Mouse (Mus musculus) heart, postnatal 0 days (tissue): ENCODE measurements around the gene Traf4. TPM values are rescaled to one million over a fixed set of nuclear protein-coding genes. Genes with fewer than 3 reads are reported as not detected.

Experiments used
- ATAC-seq: fragments of 200-750 bp; cut with Nextera tagmentation; 2 replicates; pipeline ENCODE4 v1.8.0; 2017; ENCODE audit warnings: low read depth, moderate number of reproducible peaks, moderate library complexity; ENCODE audit not compliant: insufficient read depth
- DNase-seq: peaks from one replicate; pipeline ENCODE4 v3.0.0-alpha.2; 2016; ENCODE audit warnings: low spot score
- H3K27ac ChIP-seq: fragments of 300-500 bp; sonication (generic); 2 replicates; pipeline ENCODE4 v1.5.1; 2014; ENCODE audit warnings: low read depth, mild to moderate bottlenecking
- H3K27me3 ChIP-seq: fragments of 300-500 bp; sonication (generic); 2 replicates; pipeline ENCODE4 v1.6.1; 2014; ENCODE audit warnings: low read length, mixed read lengths; ENCODE audit not compliant: control insufficient read depth, insufficient read depth
- H3K36me3 ChIP-seq: fragments of 300-500 bp; sonication (generic); replicated peaks from 2 replicates; pipeline ENCODE4 v1.6.1; 2014; ENCODE audit warnings: low read length, mixed read lengths; ENCODE audit not compliant: control insufficient read depth, insufficient read depth
- H3K4me1 ChIP-seq: fragments of 300-500 bp; sonication (generic); 2 replicates; pipeline ENCODE4 v1.6.1; 2014; ENCODE audit warnings: antibody characterized with exemption; ENCODE audit not compliant: control insufficient read depth, insufficient read depth
- H3K4me2 ChIP-seq: fragments of 300-500 bp; sonication (generic); 2 replicates; pipeline ENCODE4 v1.6.1; 2014; ENCODE audit warnings: low read depth, mild to moderate bottlenecking, low read length, moderate library complexity
- H3K4me3 ChIP-seq: fragments of 300-500 bp; sonication (generic); 2 replicates; pipeline ENCODE4 v1.5.1; 2014; ENCODE audit warnings: low read depth, low read length
- H3K9ac ChIP-seq: fragments of 300-500 bp; sonication (generic); replicated peaks from 2 replicates; pipeline ENCODE4 v1.6.1; 2014; ENCODE audit warnings: low read depth, low read length, mixed read lengths
- H3K9me3 ChIP-seq: fragments of 300-500 bp; sonication (generic); replicated peaks from 2 replicates; pipeline ENCODE4 v1.6.1; 2016; ENCODE audit warnings: low read length; ENCODE audit not compliant: control insufficient read depth
- CTCF ChIP-seq: IDR thresholded peaks from 2 replicates; pipeline ENCODE4 v1.5.1; 2016; ENCODE audit warnings: antibody characterized with exemption, control low read depth, low read depth
- EP300 ChIP-seq: IDR thresholded peaks from 2 replicates; pipeline ENCODE4 v1.6.1; 2016; ENCODE audit warnings: antibody characterized with exemption, low read depth
- WGBS: fragments of 180-500 bp; shearing (Covaris S2); extraction: QIAGEN DNeasy Blood & Tissue Kit; methylation state at CpG from one replicate; pipeline ENCODE4 v1.1.7; 2014; 5-methylcytosine and 5-hydroxymethylcytosine counted together
- polyA plus RNA-seq: library from polyadenylated mRNA; unstranded; fragments of >200 nt; fragmentation: Nextera tagmentation; extraction: Ambion mirVana; gene quantifications from 2 replicates; pipeline ENCODE4 v1.2.1, GENCODE M21; 2015
- total RNA-seq: library from RNA; depleted of rRNA; stranded (reverse); fragments of >200 nt; gene quantifications from 2 replicates; pipeline ENCODE4 v1.2.3, GENCODE M21; 2014; ENCODE audit warnings: low replicate concordance

Traf4 gene
- total and polyA plus RNA-seq, 2 experiments from 2014 or later, result 21.2 to 25.1 TPM

DNA sequence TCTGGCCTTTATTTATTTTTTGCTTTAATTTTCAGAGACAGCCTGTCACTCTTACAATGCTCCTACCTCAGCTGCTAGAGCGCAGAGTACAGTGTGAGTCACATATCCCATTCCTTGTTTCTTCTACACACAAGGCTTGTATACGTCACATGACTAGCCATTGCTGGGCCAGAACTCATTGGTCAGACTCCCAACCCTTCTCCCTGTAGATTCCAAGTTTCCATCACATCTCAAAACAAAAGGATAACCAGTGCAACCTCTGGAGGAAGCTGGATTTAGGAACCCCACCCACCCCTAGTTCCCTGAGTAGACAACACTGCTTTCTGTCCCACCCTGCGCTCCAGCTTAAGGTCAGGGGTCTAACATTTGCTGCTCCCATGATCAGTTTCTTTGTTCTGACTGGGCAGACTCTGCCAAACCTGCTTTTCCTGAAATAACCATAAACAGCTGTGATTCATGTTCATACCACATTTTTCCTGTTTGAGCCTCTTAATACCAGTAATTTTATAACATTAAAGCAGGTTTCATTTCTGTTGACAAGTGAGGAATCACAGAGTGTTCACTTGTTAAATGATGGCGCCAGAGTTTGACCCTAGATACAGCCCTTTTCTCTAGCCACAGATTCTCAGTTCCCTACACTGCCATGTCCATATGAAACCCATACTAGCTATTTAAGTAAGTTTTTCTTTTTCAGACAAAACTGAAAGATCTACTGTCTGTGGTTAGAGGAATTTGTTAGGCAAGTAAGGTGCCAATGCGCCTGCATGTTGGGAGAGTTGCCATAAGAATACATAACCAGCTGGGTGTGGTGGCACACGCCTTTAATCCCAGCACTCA, 18.5 kb downstream of the Traf4 start:
- no peak for TF ChIP-seq EP300
- TF ChIP-seq CTCF, result no peak
- ATAC-seq (peak; percentile 44; the same call in 1 of the 2 replicates), DNase-seq (no peak)
- WGBS, result 91% methylated on average over 6 of the region's 6 CpGs
- Histone ChIP-seq H3K27ac (no peak overlapping the region), H3K9ac (no peak overlapping the region), H3K36me3 (peaks cover 79% of the 10 kb centered on the region), H3K27me3 (no peaks in the 10 kb centered on the region), H3K4me1 (no peaks in the 10 kb centered on the region), H3K4me2 (no peak overlapping the region), H3K4me3 (no peak overlapping the region), H3K9me3 (no peaks in the 10 kb centered on the region)

DNA sequence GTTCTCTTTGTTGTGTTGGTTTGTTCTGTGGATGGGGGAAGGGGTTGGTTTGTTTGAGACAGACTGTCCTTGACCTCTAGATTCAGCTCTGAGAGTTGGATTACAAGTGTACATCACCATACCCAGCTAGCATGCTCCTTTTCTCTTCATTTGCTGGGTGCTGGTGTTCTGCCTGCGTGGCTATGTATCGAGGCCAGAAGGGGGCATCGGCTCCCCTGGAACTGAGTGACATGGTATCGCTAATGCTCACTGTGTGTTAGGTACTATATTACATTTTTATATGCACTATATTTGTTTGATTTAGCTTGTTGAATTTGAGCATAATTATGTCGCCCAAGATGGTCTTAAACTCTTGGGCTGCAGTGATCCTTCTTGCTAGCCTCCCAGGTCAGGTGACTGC, 19.2 kb downstream of the Traf4 start:
- H3K4me1 ChIP-seq, result no peaks in the 10 kb centered on the region
- no peak overlapping the region for H3K4me2 ChIP-seq
- no peak for TF ChIP-seq EP300
- 0 out of 2 replicates have a peak, but pooled peaks have one; percentile 13 for TF ChIP-seq CTCF
- DNase-seq (no peak), ATAC-seq (no peak)
- no peaks in the 10 kb centered on the region for H3K27me3 ChIP-seq
- no peak overlapping the region for H3K9ac ChIP-seq
- 83% methylated on average over 5 of the region's 5 CpGs for WGBS
- no peak overlapping the region for H3K27ac ChIP-seq
- H3K36me3 ChIP-seq, result peaks cover 77% of the 10 kb centered on the region
- no peak overlapping the region for H3K4me3 ChIP-seq
- H3K9me3 ChIP-seq, result no peaks in the 10 kb centered on the region

DNA sequence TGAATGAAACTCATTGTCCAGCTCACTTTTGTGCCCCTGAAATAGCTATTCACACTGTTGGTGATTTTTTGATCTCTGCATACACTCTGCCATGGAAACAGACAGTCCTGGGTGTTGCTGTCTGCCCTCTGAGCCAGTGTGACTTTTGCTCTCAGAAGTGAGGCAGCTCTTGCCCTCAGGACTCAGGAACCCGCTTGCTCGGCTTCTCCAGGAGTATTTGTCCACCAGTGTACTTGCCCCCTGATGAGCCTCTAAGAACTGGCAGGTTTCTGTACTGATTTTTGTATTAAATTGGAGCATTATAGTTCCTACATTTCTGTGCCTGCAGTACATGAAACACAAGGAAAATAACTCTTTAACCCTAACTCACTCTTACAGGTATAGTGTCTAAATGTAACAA, 21.9 kb downstream of the Traf4 start:
- Histone ChIP-seq H3K9me3 (no peaks in the 10 kb centered on the region), H3K27ac (no peak overlapping the region), H3K9ac (no peak overlapping the region), H3K27me3 (no peaks in the 10 kb centered on the region), H3K4me2 (no peak overlapping the region), H3K36me3 (peaks cover 53% of the 10 kb centered on the region), H3K4me3 (no peak overlapping the region), H3K4me1 (peaks cover 3% of the 10 kb centered on the region; the same call in 1 of the 2 replicates)
- ATAC-seq (no peak), DNase-seq (no peak)
- WGBS, result 96% methylated on average over 2 of the region's 2 CpGs
- TF ChIP-seq EP300 (no peak), CTCF (no peak)

DNA sequence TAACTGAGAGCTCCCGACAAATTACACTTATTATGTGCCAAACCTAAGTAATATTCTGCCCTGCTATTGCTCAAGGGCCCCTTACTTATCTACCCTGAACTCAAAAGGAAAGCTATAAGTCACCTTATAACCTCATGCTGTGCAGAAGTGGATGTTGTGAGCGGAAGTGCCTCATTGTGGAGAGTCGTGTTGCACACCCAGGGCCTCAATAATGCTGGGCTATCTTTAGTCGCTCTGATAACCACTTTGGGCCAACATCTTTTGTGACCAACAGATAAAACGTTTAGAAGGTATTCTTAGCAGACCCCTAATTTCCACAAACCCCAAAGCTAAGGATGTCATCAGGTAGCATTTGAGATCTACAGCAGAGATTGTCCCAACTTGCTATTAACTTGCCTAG, 24.7 kb downstream of the Traf4 start:
- Histone ChIP-seq H3K9ac (no peak overlapping the region), H3K27me3 (no peaks in the 10 kb centered on the region), H3K4me1 (peaks cover 16% of the 10 kb centered on the region; the same call in 1 of the 2 replicates), H3K9me3 (no peaks in the 10 kb centered on the region), H3K27ac (no peak overlapping the region), H3K4me2 (no peak overlapping the region), H3K36me3 (peaks cover 28% of the 10 kb centered on the region), H3K4me3 (no peak overlapping the region)
- DNase-seq (no peak), ATAC-seq (no peak)
- TF ChIP-seq EP300 (no peak), CTCF (no peak)
- 28% methylated on average over 5 of the region's 5 CpGs for WGBS

DNA sequence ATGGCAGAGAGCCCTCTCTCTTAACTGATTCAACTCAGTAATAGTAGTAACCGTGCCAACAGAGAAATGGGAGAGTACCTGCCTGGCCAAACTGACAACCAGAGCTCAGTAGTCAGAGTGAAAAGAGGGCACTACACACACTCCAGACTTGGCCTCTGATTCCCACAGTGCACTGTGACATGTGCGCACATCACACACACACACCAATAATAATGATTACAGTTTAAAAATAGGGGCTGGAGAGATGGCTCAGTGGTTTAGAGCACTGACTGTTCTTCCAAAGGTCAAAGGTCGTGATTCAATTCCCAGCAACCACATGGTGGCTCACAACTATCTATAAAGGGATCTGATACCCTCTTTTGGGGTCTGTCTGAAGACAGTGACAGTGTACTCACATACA, 27.4 kb downstream of the Traf4 start:
- H3K27me3 ChIP-seq, result no peaks in the 10 kb centered on the region
- no peak overlapping the region for H3K9ac ChIP-seq
- no peak overlapping the region for H3K4me3 ChIP-seq
- peak overlapping the region; percentile 78 for H3K27ac ChIP-seq
- H3K4me2 ChIP-seq, result no peak overlapping the region
- DNase-seq (no peak), ATAC-seq (peak; percentile 66)
- 69% methylated on average over 3 of the region's 3 CpGs for WGBS
- peaks cover 20% of the 10 kb centered on the region for H3K4me1 ChIP-seq
- no peak for TF ChIP-seq CTCF
- TF ChIP-seq EP300, result no peak
- H3K36me3 ChIP-seq, result peaks cover 2% of the 10 kb centered on the region; the same call in 1 of the 2 replicates
- H3K9me3 ChIP-seq, result no peaks in the 10 kb centered on the region
